Mouse (Mus musculus) ES-E14 (cell line): ENCODE measurements around the gene Hrh2. TPM values are rescaled to one million over a fixed set of nuclear protein-coding genes. Genes with fewer than 3 reads are reported as not detected.

ENCODE experiments used
- DNase-seq: peaks from one replicate; pipeline ENCODE4 v3.0.0-alpha.2; 2013; ENCODE audit warnings: low read depth, low spot score
- H3K27ac ChIP-seq: 2 replicates; pipeline ENCODE4 v1.5.1; 2012; ENCODE audit warnings: low read depth, mild to moderate bottlenecking, low read length, moderate library complexity, mixed read lengths; ENCODE audit not compliant: poor library complexity, insufficient read depth, severe bottlenecking
- H3K36me3 ChIP-seq: 2 replicates; pipeline ENCODE4 v1.6.1; 2012; ENCODE audit warnings: mild to moderate bottlenecking, low read length, moderate library complexity, mixed read lengths; ENCODE audit not compliant: control insufficient read depth, poor library complexity, insufficient read depth, severe bottlenecking
- H3K4me1 ChIP-seq, 2 experiments: fragments of 150-350 bp in 1 of 2; sonication (generic) in 1 of 2; 2 replicates each; pipeline ENCODE4 v1.6.1; 2012; ENCODE audit warnings: low read length in 2 of 2, mild to moderate bottlenecking in 1 of 2, mixed read lengths in 1 of 2; ENCODE audit not compliant: control insufficient read depth in 2 of 2, insufficient read depth in 2 of 2, poor library complexity in 1 of 2
- H3K4me3 ChIP-seq, 2 experiments: fragments of 150-350 bp in 1 of 2; sonication (generic) in 1 of 2; 2 replicates each; pipeline ENCODE4 v1.5.1; 2012; ENCODE audit warnings: low read length in 2 of 2, low read depth in 1 of 2, mild to moderate bottlenecking in 1 of 2, mixed read lengths in 1 of 2; ENCODE audit not compliant: insufficient read depth in 1 of 2, poor library complexity in 1 of 2, severe bottlenecking in 1 of 2
- H3K9ac ChIP-seq: 2 replicates; pipeline ENCODE4 v1.6.1; 2012; ENCODE audit warnings: low read depth, mild to moderate bottlenecking, low read length, mixed read lengths; ENCODE audit not compliant: poor library complexity, insufficient read depth, severe bottlenecking
- H3K9me3 ChIP-seq: fragments of 150-350 bp; sonication (generic); 2 replicates; pipeline ENCODE4 v1.6.1; 2012; ENCODE audit warnings: low read depth, mild to moderate bottlenecking, low read length; ENCODE audit not compliant: control insufficient read depth, insufficient read depth
- CHD2 ChIP-seq: IDR thresholded peaks from 2 replicates; pipeline ENCODE4 v1.6.1; 2014; ENCODE audit warnings: mild to moderate bottlenecking, low read depth, low read length, inconsistent platforms
- HCFC1 ChIP-seq: IDR thresholded peaks from 2 replicates; pipeline ENCODE4 v1.6.1; 2012; ENCODE audit warnings: low read length, inconsistent platforms, borderline replicate concordance; ENCODE audit not compliant: insufficient read depth
- MAFK ChIP-seq: IDR thresholded peaks from 2 replicates; pipeline ENCODE4 v1.6.1; 2014; ENCODE audit warnings: mild to moderate bottlenecking, low read depth, low read length, inconsistent platforms; ENCODE audit not compliant: insufficient read depth
- ZC3H11A ChIP-seq: IDR thresholded peaks from 2 replicates; pipeline ENCODE4 v1.6.1; 2012; ENCODE audit warnings: low read depth, mild to moderate bottlenecking, inconsistent platforms, low read length, borderline replicate concordance
- ZNF384 ChIP-seq: IDR thresholded peaks from 2 replicates; pipeline ENCODE4 v1.6.1; 2012; ENCODE audit warnings: low read depth, low read length, inconsistent platforms
- in situ Hi-C, 2 experiments: fragments of 600-800 bp; cut with MboI; formaldehyde crosslinking; loops; one replicate each; pipeline ENCODE4 v1.15.1; 2025; ENCODE audit warnings: low sequenced_read_pairs in 2 of 2, inconsistent platforms in 1 of 2; ENCODE audit not compliant: unreplicated experiment in 2 of 2
- total RNA-seq: library from RNA; depleted of rRNA; stranded (reverse); fragments of 300-350 nt; gene quantifications from 2 replicates; pipeline ENCODE4 v1.2.3, GENCODE M21; 2012

The Hrh2 gene
- total RNA-seq, 1 experiment: 0.62 TPM

DNA sequence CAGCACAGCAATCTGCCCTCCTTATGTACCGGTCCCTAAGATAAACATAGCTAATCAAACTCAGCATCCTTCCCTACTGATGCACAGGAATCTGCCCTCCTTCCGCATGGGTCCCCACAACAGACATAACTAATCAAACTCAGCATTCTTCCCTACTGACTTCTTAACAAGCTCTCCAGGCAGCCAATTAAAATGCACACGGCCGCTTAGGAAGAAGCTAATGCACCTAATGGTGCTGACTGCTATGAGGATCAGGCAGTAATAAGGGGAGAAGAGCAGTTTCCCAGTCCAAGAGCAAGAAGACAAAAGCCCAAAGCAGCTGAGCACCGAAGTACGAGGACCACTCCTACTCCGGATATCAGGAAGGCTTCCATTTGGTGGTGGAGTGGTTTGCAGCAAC is 39.0 kb upstream of the Hrh2 start:
- Histone ChIP-seq H3K27ac (no peak overlapping the region), H3K9ac (no peak overlapping the region), H3K9me3 (no peaks in the 10 kb centered on the region), H3K4me1 (peaks cover 2 to 18% of the 10 kb centered on the region in 2 experiments; a peak in 3 of 4 replicates), H3K4me3 (peak overlapping the region; percentile 35 to 48; a peak in 3 of 4 replicates), H3K36me3 (no peaks in the 10 kb centered on the region)
- in situ Hi-C loops: no loop called here
- no peak for TF ChIP-seq HCFC1
- TF ChIP-seq MAFK: no peak
- no peak for TF ChIP-seq ZNF384
- no peak for TF ChIP-seq CHD2
- TF ChIP-seq ZC3H11A: no peak
- DNase-seq: peak; percentile 51

DNA sequence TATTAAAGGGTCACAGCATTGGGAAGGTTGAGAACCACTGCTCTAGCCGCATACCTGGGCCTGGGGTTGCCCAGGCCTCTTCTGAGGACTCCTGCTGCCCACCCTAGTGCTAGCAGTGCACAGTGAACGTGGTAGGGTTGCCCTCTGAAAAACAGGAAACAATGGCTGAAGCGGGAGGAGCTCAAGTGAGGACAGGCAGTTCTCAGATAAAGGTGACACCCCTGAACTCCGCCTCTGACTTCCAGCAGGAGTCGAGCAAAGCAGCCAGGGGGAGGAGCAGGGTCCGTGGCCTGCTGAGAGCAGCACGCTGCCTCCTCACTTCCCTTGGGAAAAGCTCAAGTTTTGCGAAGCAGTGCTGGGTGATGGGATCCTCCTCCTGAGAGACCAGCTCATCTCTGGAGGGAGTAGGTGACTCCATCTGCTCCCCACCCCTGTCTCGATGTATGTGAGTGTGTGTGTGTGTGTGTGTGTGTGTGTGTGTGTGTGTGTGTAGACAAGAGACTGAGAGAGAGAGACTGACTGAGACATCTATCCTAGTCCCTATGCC is 38.2 kb upstream of the Hrh2 start:
- DNase-seq: peak; percentile 58
- Histone ChIP-seq H3K4me3 (peak overlapping the region in 1 of 2 experiments; percentile 16; a peak in 1 of 4 replicates), H3K4me1 (peaks cover 9 to 26% of the 10 kb centered on the region in 2 experiments), H3K36me3 (no peaks in the 10 kb centered on the region), H3K27ac (no peak overlapping the region), H3K9ac (no peak overlapping the region), H3K9me3 (no peaks in the 10 kb centered on the region)
- no peak for TF ChIP-seq MAFK
- no peak for TF ChIP-seq CHD2
- TF ChIP-seq HCFC1: no peak
- no peak for TF ChIP-seq ZC3H11A
- no peak for TF ChIP-seq ZNF384
- in situ Hi-C loops: no loop called here

DNA sequence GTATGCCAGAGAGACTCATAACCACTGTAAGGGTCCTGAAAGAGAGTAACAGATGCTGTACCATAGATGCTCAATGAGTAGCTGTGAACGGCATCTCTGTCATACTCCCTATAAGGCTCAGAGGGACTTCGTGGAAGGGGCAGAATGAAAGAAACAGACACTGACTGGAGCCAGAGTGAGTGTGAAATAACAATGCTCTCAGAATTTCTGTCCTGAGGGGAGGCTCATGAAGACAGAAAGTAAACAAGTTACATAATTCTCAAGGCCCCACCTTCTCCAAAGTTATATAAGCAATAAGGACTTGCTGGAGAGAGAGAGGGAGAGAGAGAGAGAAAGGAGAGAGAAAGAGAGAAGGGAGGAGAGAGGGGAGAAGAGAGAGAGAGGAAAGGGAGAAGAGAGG is 36.1 kb upstream of the Hrh2 start:
- Histone ChIP-seq H3K9me3 (no peaks in the 10 kb centered on the region), H3K27ac (no peak overlapping the region), H3K9ac (no peak overlapping the region), H3K4me3 (no peak overlapping the region), H3K36me3 (no peaks in the 10 kb centered on the region), H3K4me1 (peaks cover 14 to 31% of the 10 kb centered on the region in 2 experiments)
- in situ Hi-C loops: no loop called here
- no peak for DNase-seq
- no peak for TF ChIP-seq CHD2

DNA sequence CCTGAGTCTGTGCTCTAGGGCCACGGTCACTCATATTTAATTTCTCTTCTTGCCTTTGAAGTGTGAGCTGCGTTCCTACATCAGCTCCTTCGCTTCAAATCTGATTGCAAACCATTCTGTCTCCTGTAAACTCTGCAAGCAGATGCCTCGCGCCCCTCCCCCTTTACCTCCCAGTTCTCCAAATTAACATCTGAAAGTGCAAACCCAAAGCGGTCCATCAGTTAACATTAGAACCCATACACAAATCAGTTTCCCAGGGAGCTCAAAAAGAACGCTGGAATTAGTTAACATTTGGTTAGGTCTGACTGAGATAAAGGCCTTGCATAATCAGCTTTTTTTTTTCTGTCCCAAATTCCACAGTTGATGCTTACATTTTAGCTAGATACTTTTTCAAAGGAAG is 32.7 kb upstream of the Hrh2 start:
- Histone ChIP-seq H3K9me3 (no peaks in the 10 kb centered on the region), H3K27ac (no peak overlapping the region; the same call in 1 of the 2 replicates), H3K4me1 (peaks cover 14 to 25% of the 10 kb centered on the region in 2 experiments), H3K9ac (no peak overlapping the region), H3K36me3 (no peaks in the 10 kb centered on the region), H3K4me3 (no peak overlapping the region)
- DNase-seq: peak; percentile 77
- in situ Hi-C loops: no loop called here
- TF ChIP-seq MAFK: 0 out of 2 replicates have a peak, but pooled peaks have one; percentile 37
- TF ChIP-seq CHD2: no peak
- TF ChIP-seq HCFC1: no peak
- TF ChIP-seq ZNF384: peak; percentile 88
- TF ChIP-seq ZC3H11A: no peak

DNA sequence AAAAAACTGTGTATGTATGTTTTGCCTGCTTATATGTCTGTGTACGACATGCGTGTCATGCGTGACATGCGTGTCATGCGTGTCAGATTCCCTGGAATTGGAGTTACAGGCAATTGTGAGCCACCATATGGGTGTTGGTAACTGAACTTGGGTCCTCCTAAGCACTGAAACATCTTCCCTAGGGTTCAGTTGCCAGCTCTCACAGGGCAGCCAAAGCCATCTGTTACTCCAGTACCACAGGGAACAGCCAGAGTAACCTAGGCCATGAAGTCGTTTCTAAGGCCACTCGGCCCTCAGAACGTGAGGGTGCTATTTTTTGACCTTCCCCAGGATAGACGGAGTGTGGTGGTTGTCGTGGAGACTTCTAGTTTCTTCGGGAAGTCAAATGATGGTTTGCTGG is 32.2 kb upstream of the Hrh2 start:
- H3K27ac ChIP-seq: peak overlapping the region; percentile 12; the same call in 1 of the 2 replicates
- TF ChIP-seq MAFK (no peak), CHD2 (no peak), ZC3H11A (no peak), HCFC1 (no peak), ZNF384 (no peak)
- no peak overlapping the region for H3K4me3 ChIP-seq
- in situ Hi-C loops: no loop called here
- H3K9ac ChIP-seq: no peak overlapping the region
- no peaks in the 10 kb centered on the region for H3K9me3 ChIP-seq
- H3K36me3 ChIP-seq: no peaks in the 10 kb centered on the region
- no peak for DNase-seq
- H3K4me1 ChIP-seq: peaks cover 14 to 23% of the 10 kb centered on the region in 2 experiments
